Comparison of ENCODE assay signal across 18 mouse cellular contexts in genomic region chr2:57868046-57868445, GRCm38 (mm10).
"Had no signal": no experiment of that assay in that cellular context is flagged by ENCODE, and none has a peak within 500 bp of the region (broad histone marks: within the 10 kb centered on the region; RNA-seq: fewer than 3 reads in every experiment).

No protein-coding gene starts in this region.

- H3K27me3 ChIP-seq: liver, embryonic 15.5 days; lung, embryonic 15.5 days; megakaryocyte, embryonic 14.5 days; midbrain, embryonic 13.5 days; midbrain, embryonic 15.5 days; neural tube, embryonic 12.5 days; stomach, embryonic 15.5 days had no signal

- H3K27ac ChIP-seq: liver, embryonic 15.5 days; lung, embryonic 15.5 days; macrophage; midbrain, embryonic 13.5 days; midbrain, embryonic 15.5 days; neural tube, embryonic 12.5 days; stomach, embryonic 15.5 days; stomach, postnatal 0 days had no signal

- H3K36me3 ChIP-seq: liver, embryonic 15.5 days; lung, embryonic 15.5 days; midbrain, embryonic 13.5 days; midbrain, embryonic 15.5 days; neural tube, embryonic 12.5 days; stomach, embryonic 15.5 days had no signal

- H3K9ac ChIP-seq: liver, embryonic 15.5 days; liver, postnatal 0 days; lung, embryonic 15.5 days; midbrain, embryonic 13.5 days; midbrain, embryonic 15.5 days; neural tube, embryonic 12.5 days; stomach, embryonic 15.5 days had no signal

- H3K4me2 ChIP-seq: liver, embryonic 15.5 days; lung, embryonic 15.5 days; midbrain, embryonic 11.5 days; midbrain, embryonic 13.5 days; midbrain, embryonic 15.5 days; neural tube, embryonic 12.5 days; stomach, embryonic 15.5 days had no signal

- H3K4me1 ChIP-seq: liver, embryonic 15.5 days; lung, embryonic 15.5 days; megakaryocyte, embryonic 14.5 days; midbrain, embryonic 13.5 days; midbrain, embryonic 15.5 days; neural tube, embryonic 12.5 days; stomach, embryonic 15.5 days had no signal

- H3K4me3 ChIP-seq: liver, embryonic 15.5 days; lung, embryonic 15.5 days; megakaryocyte, embryonic 14.5 days; midbrain, embryonic 13.5 days; midbrain, embryonic 15.5 days; neural tube, embryonic 12.5 days; stomach, embryonic 15.5 days had no signal

- DNase-seq: liver, postnatal 0 days; lung, adult 2 months; lung, postnatal 14 days; lung, postnatal 36 days; thymus, adult 18-20 months; thymus, postnatal 14 days; thymus, postnatal 36 days had no signal

- H3K9me3 ChIP-seq: liver, embryonic 15.5 days; lung, embryonic 15.5 days; megakaryocyte, embryonic 14.5 days; midbrain, embryonic 13.5 days; midbrain, embryonic 15.5 days; neural tube, embryonic 12.5 days; stomach, embryonic 15.5 days had no signal

- ATAC-seq: liver, postnatal 0 days; lung, postnatal 0 days; midbrain, embryonic 13.5 days; midbrain, embryonic 15.5 days had no signal
